Mouse (Mus musculus) kidney, adult 8-10 months (tissue): ENCODE data around the gene 4930535I16Rik.
"Not testable (repeated sequence)": the region's sequence is repeated elsewhere in the genome, so short reads cannot be mapped to it uniquely, and the experiment has no call there.

Source experiments
- DNase-seq, 2 experiments: peaks; one replicate each; pipeline ENCODE4 v3.0.0; 2022

4930535I16Rik gene

GRCm38 (mm10) chr4:123917548-123918140 lies at the start of gene 4930535I16Rik:
TSS of gene 4930535I16Rik (minus strand) at chr4:123918022.
- no peak for DNase-seq

GRCm38 (mm10) chr4:123962721-123963120 lies 44.9 kb upstream of the 4930535I16Rik start:
- no peak for DNase-seq

- DNase-seq: no peak
Observed at GRCm38 (mm10) chr4:123960955-123961354, 43.1 kb upstream of the 4930535I16Rik start.

GRCm38 (mm10) chr4:123957891-123958290 lies 40.1 kb upstream of the 4930535I16Rik start:
- DNase-seq: no peak

- no peak for DNase-seq
Observed at GRCm38 (mm10) chr4:123957492-123957808, 39.6 kb upstream of the 4930535I16Rik start.

- DNase-seq: peak; percentile 51 to 68
Observed at GRCm38 (mm10) chr4:123956703-123957491, 39.1 kb upstream of the 4930535I16Rik start.

- DNase-seq: no peak
Observed at GRCm38 (mm10) chr4:123952059-123952458, 34.2 kb upstream of the 4930535I16Rik start.

GRCm38 (mm10) chr4:123949649-123950048 lies 31.8 kb upstream of the 4930535I16Rik start:
- no peak for DNase-seq

- no peak for DNase-seq
Observed at GRCm38 (mm10) chr4:123948901-123949300, 31.1 kb upstream of the 4930535I16Rik start.

GRCm38 (mm10) chr4:123947149-123947548 lies 29.3 kb upstream of the 4930535I16Rik start:
- DNase-seq: no peak

- no peak for DNase-seq
Observed at GRCm38 (mm10) chr4:123946701-123947100, 28.9 kb upstream of the 4930535I16Rik start.

GRCm38 (mm10) chr4:123940878-123941277 lies 23.1 kb upstream of the 4930535I16Rik start:
- not testable (repeated sequence) for DNase-seq

GRCm38 (mm10) chr4:123939838-123940237 lies 22.0 kb upstream of the 4930535I16Rik start:
- peak; percentile 22 to 75 for DNase-seq

- no peak for DNase-seq
Observed at GRCm38 (mm10) chr4:123936059-123936458, 18.2 kb upstream of the 4930535I16Rik start.

GRCm38 (mm10) chr4:123934306-123934705 lies 16.5 kb upstream of the 4930535I16Rik start:
- no peak for DNase-seq

GRCm38 (mm10) chr4:123929994-123930393 lies 12.2 kb upstream of the 4930535I16Rik start:
- DNase-seq: no peak

GRCm38 (mm10) chr4:123927961-123928360 lies 10.1 kb upstream of the 4930535I16Rik start:
- no peak for DNase-seq

- no peak for DNase-seq
Observed at GRCm38 (mm10) chr4:123921055-123921565, 3.3 kb upstream of the 4930535I16Rik start.

GRCm38 (mm10) chr4:123918851-123919250 lies 1.0 kb upstream of the 4930535I16Rik start:
- DNase-seq: no peak

GRCm38 (mm10) chr4:123916748-123917547 lies 874 bp downstream of the 4930535I16Rik start, which contains the start of gene Rragc:
TSS of gene Rragc (plus strand) at chr4:123917446.
- peak; percentile 100 for DNase-seq

- peak in 1 of 2 experiments; percentile 36 for DNase-seq
Observed at GRCm38 (mm10) chr4:123912431-123912830, 5.4 kb downstream of the 4930535I16Rik start.

GRCm38 (mm10) chr4:123911503-123911902 lies 6.3 kb downstream of the 4930535I16Rik start:
- no peak for DNase-seq

GRCm38 (mm10) chr4:123905126-123905668 lies 12.6 kb downstream of the 4930535I16Rik start:
- no peak for DNase-seq
